Mouse (Mus musculus): ENCODE results near the gene Raet1e. TPM values are rescaled to one million over a fixed set of nuclear protein-coding genes. Genes with fewer than 3 reads are reported as not detected.
"Not testable (repeated sequence)": the region's sequence is repeated elsewhere in the genome, so short reads cannot be mapped to it uniquely, and the experiment has no call there.

Gene Raet1e
- 2.3 and 2.6 TPM in 2 replicates for polyA plus RNA-seq (2015; fragmentation: Nextera tagmentation; extraction: Ambion mirVana)

- not testable (repeated sequence) for ATAC-seq (ENCODE audit: insufficient read depth); H3K27ac ChIP-seq (replicated peaks); H3K4me1 ChIP-seq (replicated peaks); H3K36me3 ChIP-seq (replicated peaks); H3K9me3 ChIP-seq (replicated peaks); H3K9ac ChIP-seq
- WGBS (ENCODE audit: insufficient replicate concordance): 2% methylated on average over 48 of the region's 48 CpGs
- Histone ChIP-seq H3K4me3 (replicated peaks) (peak within 1 kb of the TSS; percentile 34; the same call in 1 of the 2 replicates), H3K27me3 (peaks cover 84% of the 10 kb centered on the region), H3K4me2 (peak within 1 kb of the TSS; percentile 48)
These were observed at the start of gene Raet1e, which contains the start of gene H60b for GRCm38 (mm10) chr10:22158310-22158999. TSS of gene Raet1e (plus strand) at chr10:22158569. TSS of gene H60b (plus strand) at chr10:22158586.

- Histone ChIP-seq H3K27me3 (0 out of 2 replicates have a peak, but pooled peaks cover 5% of the 10 kb centered on the region), H3K27ac (replicated peaks) (no peak overlapping the region), H3K36me3 (replicated peaks) (no peaks in the 10 kb centered on the region), H3K4me1 (replicated peaks) (no peaks in the 10 kb centered on the region; the same call in 1 of the 2 replicates), H3K4me2 (peak overlapping the region; percentile 56), H3K9ac (no peak overlapping the region), H3K4me3 (replicated peaks) (0 out of 2 replicates have a peak overlapping the region, but pooled peaks have one; percentile 21), H3K9me3 (replicated peaks) (no peaks in the 10 kb centered on the region)
- WGBS (ENCODE audit: insufficient replicate concordance): 3% methylated on average over 19 of the region's 19 CpGs
- no peak for ATAC-seq (ENCODE audit: insufficient read depth)
These were observed 17.6 kb upstream of the Raet1e start for GRCm38 (mm10) chr10:22140665-22141280.

GRCm38 (mm10) chr10:22142194-22142593 lies 16.2 kb upstream of the Raet1e start:
- not testable (repeated sequence) for H3K36me3 ChIP-seq (replicated peaks); H3K4me3 ChIP-seq (replicated peaks); H3K4me2 ChIP-seq; H3K9me3 ChIP-seq (replicated peaks); H3K27ac ChIP-seq (replicated peaks); H3K9ac ChIP-seq; ATAC-seq (ENCODE audit: insufficient read depth); H3K27me3 ChIP-seq; H3K4me1 ChIP-seq (replicated peaks)
- 55% methylated on average over 1 of the region's 1 CpGs for WGBS (ENCODE audit: insufficient replicate concordance)

GRCm38 (mm10) chr10:22142926-22143325 lies 15.4 kb upstream of the Raet1e start:
- H3K9ac ChIP-seq: no peak overlapping the region
- H3K36me3 ChIP-seq (replicated peaks): no peaks in the 10 kb centered on the region
- no peaks in the 10 kb centered on the region; the same call in 1 of the 2 replicates for H3K4me1 ChIP-seq (replicated peaks)
- H3K27ac ChIP-seq (replicated peaks): no peak overlapping the region
- no peak for ATAC-seq (ENCODE audit: insufficient read depth)
- no peak overlapping the region for H3K4me3 ChIP-seq (replicated peaks)
- 45% methylated on average over 5 of the region's 5 CpGs for WGBS (ENCODE audit: insufficient replicate concordance)
- H3K4me2 ChIP-seq: no peak overlapping the region
- 0 out of 2 replicates have a peak, but pooled peaks cover 5% of the 10 kb centered on the region for H3K27me3 ChIP-seq
- H3K9me3 ChIP-seq (replicated peaks): no peaks in the 10 kb centered on the region

- Histone ChIP-seq H3K4me1 (replicated peaks) (peaks cover 6% of the 10 kb centered on the region), H3K9ac (peak overlapping the region; percentile 40; the same call in 1 of the 2 replicates), H3K4me3 (replicated peaks) (peak overlapping the region; percentile 61), H3K9me3 (replicated peaks) (no peaks in the 10 kb centered on the region), H3K36me3 (replicated peaks) (no peaks in the 10 kb centered on the region), H3K4me2 (peak overlapping the region; percentile 79), H3K27me3 (peaks cover 52% of the 10 kb centered on the region), H3K27ac (replicated peaks) (no peak overlapping the region; the same call in 1 of the 2 replicates)
- ATAC-seq (ENCODE audit: insufficient read depth): peak; percentile 79
- WGBS (ENCODE audit: insufficient replicate concordance): under 1% methylated on average over 47 of the region's 50 CpGs
These were observed 9.8 kb upstream of the Raet1e start for GRCm38 (mm10) chr10:22148441-22149072.

GRCm38 (mm10) chr10:22149073-22149690 lies 9.2 kb upstream of the Raet1e start, which contains the start of gene E030030I06Rik:
TSS of gene E030030I06Rik (minus strand) at chr10:22149270.
- ATAC-seq (ENCODE audit: insufficient read depth): peak; percentile 37; the same call in 1 of the 2 replicates
- under 1% methylated on average over 37 of the region's 37 CpGs for WGBS (ENCODE audit: insufficient replicate concordance)
- peak within 1 kb of the TSS; percentile 61 for H3K4me3 ChIP-seq (replicated peaks)
- H3K9ac ChIP-seq: peak within 1 kb of the TSS; percentile 40; the same call in 1 of the 2 replicates
- H3K4me1 ChIP-seq (replicated peaks): peaks cover 6% of the 10 kb centered on the region
- H3K9me3 ChIP-seq (replicated peaks): no peaks in the 10 kb centered on the region
- no peak within 1 kb of the TSS; the same call in 1 of the 2 replicates for H3K27ac ChIP-seq (replicated peaks)
- H3K27me3 ChIP-seq: peaks cover 59% of the 10 kb centered on the region
- H3K36me3 ChIP-seq (replicated peaks): no peaks in the 10 kb centered on the region
- peak within 1 kb of the TSS; percentile 79 for H3K4me2 ChIP-seq

- peaks cover 66% of the 10 kb centered on the region for H3K27me3 ChIP-seq
- peak overlapping the region; percentile 79 for H3K4me2 ChIP-seq
- WGBS (ENCODE audit: insufficient replicate concordance): 1% methylated on average over 50 of the region's 50 CpGs
- H3K4me3 ChIP-seq (replicated peaks): peak overlapping the region; percentile 61
- H3K27ac ChIP-seq (replicated peaks): no peak overlapping the region
- H3K4me1 ChIP-seq (replicated peaks): peaks cover 6% of the 10 kb centered on the region
- no peaks in the 10 kb centered on the region for H3K9me3 ChIP-seq (replicated peaks)
- no peaks in the 10 kb centered on the region for H3K36me3 ChIP-seq (replicated peaks)
- ATAC-seq (ENCODE audit: insufficient read depth): no peak
- H3K9ac ChIP-seq: no peak overlapping the region
These were observed 8.5 kb upstream of the Raet1e start for GRCm38 (mm10) chr10:22149691-22150465.

- no peak for ATAC-seq (ENCODE audit: insufficient read depth)
- under 1% methylated on average over 27 of the region's 27 CpGs for WGBS (ENCODE audit: insufficient replicate concordance)
These were observed 7.8 kb upstream of the Raet1e start for GRCm38 (mm10) chr10:22150593-22150992.

GRCm38 (mm10) chr10:22151056-22151862 lies 7.1 kb upstream of the Raet1e start:
- not testable (repeated sequence) for ATAC-seq (ENCODE audit: insufficient read depth); H3K36me3 ChIP-seq (replicated peaks); H3K27ac ChIP-seq (replicated peaks); H3K4me1 ChIP-seq (replicated peaks); H3K4me3 ChIP-seq (replicated peaks); H3K9ac ChIP-seq; H3K9me3 ChIP-seq (replicated peaks)
- WGBS (ENCODE audit: insufficient replicate concordance): under 1% methylated on average over 55 of the region's 55 CpGs
- Histone ChIP-seq H3K27me3 (peaks cover 79% of the 10 kb centered on the region), H3K4me2 (peak overlapping the region; percentile 79; the same call in 1 of the 2 replicates)

More at GRCm38 (mm10) chr10:22150593-22150992, 7.8 kb upstream of the Raet1e start:
- peaks cover 6% of the 10 kb centered on the region for H3K4me1 ChIP-seq (replicated peaks)
- H3K9ac ChIP-seq: no peak overlapping the region
- no peaks in the 10 kb centered on the region for H3K36me3 ChIP-seq (replicated peaks)
- no peak overlapping the region for H3K27ac ChIP-seq (replicated peaks)
- H3K4me2 ChIP-seq: peak overlapping the region; percentile 79
- peaks cover 73% of the 10 kb centered on the region for H3K27me3 ChIP-seq
- H3K9me3 ChIP-seq (replicated peaks): no peaks in the 10 kb centered on the region
- peak overlapping the region; percentile 61 for H3K4me3 ChIP-seq (replicated peaks)
